Mouse (Mus musculus) ovary, postnatal 14 days (tissue): ENCODE data around the gene Tenm3.
A peak's percentile ranks its signal among the peaks of the same experiment; 100 is the strongest.

Experiments
- DNase-seq: peaks from one replicate; pipeline ENCODE4 v3.0.0; 2022; ENCODE audit warnings: low spot score

Tenm3 gene

DNA sequence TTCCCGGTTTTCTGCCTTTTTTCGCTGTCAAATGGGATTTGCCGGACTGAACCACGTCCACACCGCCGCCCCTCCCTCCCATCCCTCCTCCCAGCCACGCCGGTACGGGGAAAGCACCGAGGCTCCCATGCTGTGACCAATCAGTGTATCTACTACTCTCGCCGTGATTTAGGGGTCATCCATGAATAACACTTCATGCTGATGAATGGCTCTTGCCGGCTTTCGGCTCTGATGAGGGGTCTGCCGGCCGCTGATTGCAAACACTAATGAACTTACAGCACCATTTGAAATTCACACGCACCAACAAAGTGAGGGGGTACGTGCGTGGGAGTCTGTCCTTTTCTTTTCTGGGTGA, at the start of gene Tenm3:
Gene Tenm3, minus strand, starts transcription at position 21 of the 355 bp plus-strand sequence.
- no peak for DNase-seq

DNA sequence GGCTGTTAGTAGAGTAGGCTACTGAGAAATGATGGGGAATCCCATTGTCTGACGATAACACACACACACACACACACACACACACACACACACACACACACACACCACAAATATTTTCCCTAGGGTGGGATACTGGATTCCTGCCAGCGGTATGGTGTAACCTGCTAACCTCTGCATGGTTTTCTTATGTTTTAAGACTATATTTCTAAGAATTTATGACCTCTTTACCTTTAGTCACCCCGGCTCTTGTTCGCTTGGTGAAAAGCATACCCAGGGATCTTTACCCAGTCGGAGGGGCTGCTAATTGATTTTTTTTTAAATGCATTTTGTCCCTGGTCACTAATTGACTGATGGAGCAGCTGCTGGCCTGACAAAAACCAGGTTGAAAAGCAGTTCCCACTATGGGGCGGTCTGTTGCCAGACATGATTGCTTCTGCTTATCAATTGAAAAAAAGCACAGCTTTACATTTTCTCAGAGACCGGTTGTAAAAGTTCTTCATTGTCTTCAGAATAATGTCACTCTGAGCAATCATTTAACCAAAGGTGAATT, 46.5 kb upstream of the Tenm3 start:
- DNase-seq: no peak

- DNase-seq: no peak
Measured at GRCm38 (mm10) chr8:48884270-48884669, 40.5 kb upstream of the Tenm3 start.

DNA sequence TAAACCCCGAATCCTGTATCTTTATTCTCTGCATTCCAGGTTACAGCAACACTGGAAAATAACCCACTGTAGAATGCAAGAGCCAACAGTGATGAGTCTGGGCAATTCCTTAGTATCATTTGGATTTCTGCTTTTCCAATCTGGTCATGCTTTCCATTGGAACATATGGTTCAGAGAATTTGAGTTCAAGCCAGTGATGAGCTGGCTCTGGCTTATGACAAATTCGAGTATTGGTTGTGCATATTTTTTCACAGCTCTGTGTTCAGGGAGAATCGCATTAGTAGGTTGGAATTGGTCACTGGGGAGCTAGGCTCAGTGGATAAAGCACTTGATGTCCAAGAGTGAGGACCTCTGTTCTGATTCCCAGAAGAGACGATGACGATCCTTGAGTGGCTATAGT, 36.8 kb upstream of the Tenm3 start:
- DNase-seq: no peak

- DNase-seq: no peak
Measured at GRCm38 (mm10) chr8:48865972-48866371, 22.2 kb upstream of the Tenm3 start.

DNA sequence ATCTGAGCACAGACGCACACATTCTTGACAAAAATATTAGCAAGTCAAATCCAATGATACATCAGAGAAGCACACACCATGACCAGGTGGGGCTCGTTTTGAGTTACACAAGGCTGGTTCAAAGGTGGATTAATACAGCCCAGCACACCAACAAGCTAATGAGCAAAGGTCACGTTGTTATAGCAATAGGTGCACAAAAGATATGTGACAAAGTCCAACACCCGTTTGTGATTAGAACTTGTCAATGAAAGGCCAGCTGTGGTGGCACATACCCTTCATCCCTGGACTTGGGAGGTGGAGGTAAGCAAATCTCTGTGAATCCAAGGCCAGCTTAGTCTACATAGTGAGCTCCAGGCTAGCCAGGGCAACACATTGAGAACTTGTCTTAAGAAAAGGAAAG, 21.7 kb upstream of the Tenm3 start:
- DNase-seq: no peak

DNA sequence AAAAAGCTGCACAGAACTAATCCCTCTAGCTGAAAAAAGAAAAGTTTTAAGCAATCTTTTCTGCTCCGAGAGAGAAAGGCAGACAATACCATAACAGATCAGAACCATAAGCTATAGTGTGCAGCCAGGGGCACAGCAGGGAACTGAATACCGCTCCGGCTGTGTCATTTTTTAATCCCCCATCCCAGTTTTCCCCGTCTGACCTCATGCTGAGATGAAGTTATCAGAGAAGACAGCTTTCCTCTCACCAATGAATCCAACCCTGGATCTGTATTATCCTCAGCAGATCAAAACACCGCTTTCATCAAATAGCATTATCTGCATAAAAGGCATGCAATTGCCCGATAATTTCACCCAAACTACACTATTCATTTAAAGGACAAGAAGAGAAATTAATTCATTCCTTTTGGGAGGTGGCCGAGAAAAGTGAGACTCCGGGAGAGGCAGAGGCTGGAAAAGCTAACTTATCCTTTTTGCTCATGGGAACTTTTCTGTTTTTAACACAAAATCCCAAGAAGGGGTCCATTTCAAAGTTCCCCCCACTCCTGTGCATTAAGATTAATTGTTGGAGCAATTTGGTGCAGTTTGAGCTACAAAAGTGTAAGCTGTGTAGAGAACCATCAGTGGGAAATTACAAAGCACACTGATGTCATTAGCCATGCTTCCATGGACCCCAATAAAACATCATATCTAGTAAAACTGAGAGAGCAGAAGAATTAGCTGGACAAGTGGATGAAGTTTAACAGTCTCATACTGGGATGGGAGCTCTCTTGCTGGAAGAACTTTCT, 6.7 kb upstream of the Tenm3 start:
- DNase-seq: no peak

DNA sequence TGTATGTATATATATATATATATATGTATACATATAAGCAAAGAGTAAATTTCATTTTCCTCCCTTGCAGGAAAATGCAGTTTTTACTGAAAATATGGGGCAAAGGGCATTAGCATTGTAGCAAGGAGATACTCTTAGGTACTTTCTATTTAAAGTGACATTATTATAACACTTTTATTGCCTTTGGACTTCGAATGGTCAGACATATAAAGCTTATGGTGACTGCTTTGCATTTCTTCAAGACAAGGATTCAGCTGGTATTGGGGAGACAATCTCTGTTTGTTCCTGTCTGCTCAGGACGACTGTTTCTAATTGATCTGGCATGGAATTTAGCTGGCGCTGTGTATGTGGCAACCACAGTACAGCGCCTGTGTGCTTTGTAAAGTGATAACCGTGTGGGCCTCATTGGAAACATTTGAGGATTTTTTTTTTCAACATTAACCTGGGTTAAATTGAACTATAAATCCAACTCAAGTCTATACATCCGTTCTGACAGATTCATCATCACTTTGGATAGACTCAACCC, 5.4 kb upstream of the Tenm3 start:
- DNase-seq: no peak

DNA sequence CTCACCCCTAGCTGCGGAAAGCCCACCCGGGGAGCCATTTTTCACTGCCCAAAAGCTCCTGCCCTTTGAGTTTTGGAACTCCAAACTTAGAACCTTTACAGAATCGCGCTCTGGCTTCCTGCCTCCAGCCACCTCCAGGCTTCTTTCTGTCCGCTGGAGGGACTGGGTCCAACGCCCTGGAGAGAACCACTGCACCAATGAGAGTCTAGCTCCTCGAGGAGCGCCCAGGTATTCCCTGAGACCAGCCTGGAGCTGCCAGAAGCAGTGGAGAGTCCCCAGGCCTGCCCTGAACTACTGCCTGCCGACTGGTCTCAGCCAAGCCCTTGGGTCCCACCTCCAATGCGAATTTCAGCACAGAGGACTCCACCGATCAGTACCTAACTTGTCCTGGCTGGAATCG, 1.2 kb upstream of the Tenm3 start:
- DNase-seq: no peak

GRCm38 (mm10) chr8:48844370-48844905, 687 bp upstream of the Tenm3 start:
- DNase-seq: no peak

GRCm38 (mm10) chr8:48842991-48843930, 490 bp downstream of the Tenm3 start:
- peak; percentile 47 for DNase-seq

GRCm38 (mm10) chr8:48842516-48842990, 1.2 kb downstream of the Tenm3 start:
- peak; percentile 11 for DNase-seq

DNA sequence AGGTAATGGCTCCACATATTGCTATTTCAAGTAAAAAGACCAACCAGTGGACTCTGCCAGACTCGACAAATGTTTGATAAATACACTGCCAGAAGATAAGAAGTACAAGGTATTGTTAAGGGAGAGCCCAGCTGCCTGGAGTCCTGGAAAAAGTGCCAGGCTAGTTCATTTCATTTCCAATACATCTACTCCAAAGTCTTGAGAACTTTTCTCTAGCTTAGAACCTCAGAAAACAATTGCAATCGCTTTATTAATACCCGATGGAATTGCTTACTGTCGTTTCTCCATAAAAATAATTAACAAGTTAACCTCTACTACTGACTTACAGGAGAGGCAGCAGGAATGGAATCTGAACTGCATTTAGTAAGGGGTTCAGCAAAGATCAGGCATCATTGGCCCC, 1.7 kb downstream of the Tenm3 start:
- no peak for DNase-seq

GRCm38 (mm10) chr8:48835745-48836144, 8.0 kb downstream of the Tenm3 start:
- DNase-seq: no peak

GRCm38 (mm10) chr8:48827454-48827853, 16.3 kb downstream of the Tenm3 start:
- DNase-seq: no peak

- no peak for DNase-seq
Measured at GRCm38 (mm10) chr8:48825666-48826065, 18.1 kb downstream of the Tenm3 start.

DNA sequence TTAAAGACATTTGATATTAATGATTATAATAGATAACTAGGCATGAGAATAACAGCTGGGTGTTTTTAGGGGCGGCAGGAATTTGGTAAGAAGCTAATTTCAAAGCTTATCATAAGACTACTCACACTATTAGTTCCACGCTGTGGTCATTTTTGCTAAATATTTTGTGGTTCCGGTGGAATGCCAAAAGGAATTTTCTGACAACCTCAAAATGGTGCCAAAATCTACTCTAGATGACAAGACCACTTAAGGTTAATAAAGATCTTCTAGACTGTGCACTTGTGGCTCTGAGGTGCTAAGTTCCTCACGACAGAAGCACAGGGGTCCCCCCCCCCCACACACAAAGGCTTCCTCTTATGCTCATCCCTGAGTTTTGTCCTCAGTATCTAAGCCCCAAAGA, 21.5 kb downstream of the Tenm3 start:
- no peak for DNase-seq

GRCm38 (mm10) chr8:48819962-48820361, 23.8 kb downstream of the Tenm3 start:
- DNase-seq: no peak

GRCm38 (mm10) chr8:48819348-48819747, 24.4 kb downstream of the Tenm3 start:
- DNase-seq: no peak

- no peak for DNase-seq
Measured at GRCm38 (mm10) chr8:48816941-48817340, 26.8 kb downstream of the Tenm3 start.

GRCm38 (mm10) chr8:48812196-48812741, 31.5 kb downstream of the Tenm3 start:
- no peak for DNase-seq

DNA sequence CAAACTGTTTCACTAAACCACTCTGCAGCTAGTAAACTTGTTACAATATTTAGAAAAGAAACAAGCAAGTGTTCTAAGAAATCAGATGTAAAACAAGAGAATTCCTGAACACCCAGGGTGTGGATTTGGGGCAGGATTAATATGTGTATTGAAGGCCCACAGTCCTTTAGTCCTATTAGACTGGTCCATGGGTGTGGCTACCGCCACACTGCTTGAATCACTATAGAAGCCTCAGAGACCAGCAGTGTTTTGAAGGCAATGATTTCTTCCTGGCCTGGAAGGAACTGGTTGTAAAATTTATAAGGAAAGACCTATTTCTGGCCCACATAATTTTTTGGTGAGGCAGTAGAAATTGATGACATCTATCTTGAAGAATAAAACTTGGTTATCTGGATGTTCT, 33.1 kb downstream of the Tenm3 start:
- no peak for DNase-seq
